15 mouse cellular contexts compared by ENCODE assay signal in the genomic region with DNA sequence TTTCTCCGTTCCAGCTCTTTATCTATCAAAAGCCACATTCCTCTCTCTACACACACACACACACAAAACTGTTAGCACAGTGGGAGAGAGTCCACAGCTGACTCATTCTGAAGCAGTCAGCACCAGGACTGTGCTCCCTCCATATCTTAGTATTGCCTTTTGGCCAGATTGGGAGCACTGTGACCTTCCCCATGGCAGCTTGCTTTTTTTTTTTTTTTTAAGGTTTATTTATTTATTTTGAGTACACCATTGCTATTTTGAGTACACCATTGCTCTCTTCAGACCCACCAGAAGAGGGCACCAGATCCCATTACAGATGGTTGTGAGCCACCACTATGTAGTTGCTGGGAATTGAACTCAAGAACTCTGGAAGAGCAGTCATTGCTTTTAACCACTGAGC. TPM values are rescaled to one million over a fixed set of nuclear protein-coding genes. Genes with fewer than 3 reads are reported as not detected.
DNase-seq lines count a peak whose midpoint lies in the region; ATAC-seq and TF ChIP-seq lines count a peak whose summit lies in the region.
"Had no signal": no experiment of that assay in that cellular context is flagged by ENCODE, and none has a peak within 500 bp of the region (broad histone marks: within the 10 kb centered on the region; RNA-seq: fewer than 3 reads in every experiment).

No protein-coding gene starts in this region.

- no peak overlapping the region for H3K4me2 ChIP-seq in intestine, postnatal 0 days (replicated peaks; ENCODE audit: low read depth)
- no peak overlapping the region for H3K4me2 ChIP-seq in intestine, embryonic 16.5 days (ENCODE audit: low read depth, low read length)
- H3K4me2 ChIP-seq: forebrain, embryonic 13.5 days; liver, embryonic 15.5 days had no signal

- peak; percentile 63 for DNase-seq in 3T3-L1 (ENCODE audit: low read depth, low spot score)
- peak; percentile 40 for DNase-seq in 416B (ENCODE audit: low read depth)
- peak; percentile 53 for DNase-seq in R1 (ENCODE audit: low read depth, low spot score)
- DNase-seq in embryo, embryonic 10.5 days (ENCODE audit: low spot score): no peak
- no peak for DNase-seq in left cerebral cortex, postnatal 10 days (ENCODE audit: extremely low spot score in 1 of 2, low spot score in 2 of 2)
- DNase-seq: cerebellum, adult 11-12 months; heart, postnatal 10 days; kidney, adult 9 months; layer of hippocampus, postnatal 36 days had no signal

- no peak overlapping the region; the same call in 1 of the 2 replicates for H3K27ac ChIP-seq in intestine, postnatal 0 days (ENCODE audit: low read depth, low read length)
- H3K27ac ChIP-seq in intestine, embryonic 16.5 days (ENCODE audit: low read length): no peak overlapping the region
- H3K27ac ChIP-seq: forebrain, embryonic 13.5 days; liver, embryonic 15.5 days had no signal

- ATAC-seq in intestine, postnatal 0 days: no peak
- ATAC-seq in intestine, embryonic 16.5 days: no peak
- no peak for ATAC-seq in frontal cortex, adult (ENCODE audit: low TSS enrichment)
- ATAC-seq: activated CD4-positive, CD25-positive, alpha-beta regulatory T cell, adult 4 months; forebrain, embryonic 13.5 days had no signal

- intact Hi-C loops in left cerebral cortex, postnatal 10 days (cut with DNase I): no loop called here

- WGBS in intestine, postnatal 0 days: 59% methylated on average over 1 of the region's 1 CpGs
- WGBS in intestine, embryonic 16.5 days: 72% methylated on average over 1 of the region's 1 CpGs

- H3K4me1 ChIP-seq in intestine, postnatal 0 days (replicated peaks; ENCODE audit: control insufficient read depth, insufficient read depth, low read length): no peaks in the 10 kb centered on the region
- no peaks in the 10 kb centered on the region for H3K4me1 ChIP-seq in intestine, embryonic 16.5 days (ENCODE audit: control insufficient read depth, insufficient read depth, low read length)
- H3K4me1 ChIP-seq: forebrain, embryonic 13.5 days had no signal

- peak; percentile 66 for TF ChIP-seq CTCF in intestine, postnatal 0 days (IDR thresholded peaks at IDR 0.05; ENCODE audit: low read depth)

- no peak overlapping the region for H3K9ac ChIP-seq in intestine, postnatal 0 days (ENCODE audit: low read depth, low read length)
- H3K9ac ChIP-seq in intestine, embryonic 16.5 days (ENCODE audit: low read depth, low read length): no peak overlapping the region
- H3K9ac ChIP-seq: forebrain, embryonic 13.5 days; liver, embryonic 15.5 days had no signal

- no peaks in the 10 kb centered on the region for H3K27me3 ChIP-seq in intestine, postnatal 0 days (replicated peaks; ENCODE audit: control insufficient read depth, insufficient read depth, low read length)
- no peaks in the 10 kb centered on the region for H3K27me3 ChIP-seq in intestine, embryonic 16.5 days (replicated peaks; ENCODE audit: control insufficient read depth, insufficient read depth, low read length)
- H3K27me3 ChIP-seq: forebrain, embryonic 13.5 days; liver, embryonic 15.5 days had no signal

- peaks cover 73% of the 10 kb centered on the region for H3K36me3 ChIP-seq in intestine, postnatal 0 days (ENCODE audit: control insufficient read depth, insufficient read depth)
- H3K36me3 ChIP-seq in intestine, embryonic 16.5 days (ENCODE audit: control insufficient read depth, insufficient read depth, low read length): peaks cover 12% of the 10 kb centered on the region

- H3K4me3 ChIP-seq in intestine, postnatal 0 days (ENCODE audit: low read depth, low read length): no peak overlapping the region
- no peak overlapping the region for H3K4me3 ChIP-seq in intestine, embryonic 16.5 days (ENCODE audit: low read length)
- H3K4me3 ChIP-seq: forebrain, embryonic 13.5 days; liver, embryonic 15.5 days had no signal

- no peaks in the 10 kb centered on the region for H3K9me3 ChIP-seq in intestine, postnatal 0 days (ENCODE audit: control insufficient read depth)
- no peaks in the 10 kb centered on the region for H3K9me3 ChIP-seq in intestine, embryonic 16.5 days (ENCODE audit: control insufficient read depth, low read length)
- H3K9me3 ChIP-seq: forebrain, embryonic 13.5 days; liver, embryonic 15.5 days had no signal

RNA-seq across cellular contexts. Expression of a gene that starts 16.2 kb away (rescaled TPM):
- polyA plus RNA-seq in intestine, postnatal 0 days (2015; fragmentation: Nextera tagmentation; extraction: Ambion mirVana): 28.1 and 32.7 TPM in 2 replicates
- polyA plus RNA-seq in intestine, embryonic 16.5 days (2015; fragmentation: Nextera tagmentation; extraction: Ambion mirVana): 68.2 and 72.2 TPM in 2 replicates
- total RNA-seq in left cerebral cortex, postnatal 10 days (2021): 10 to 100 TPM; 83.1 to 83.4 TPM

RNA-seq across cellular contexts. Expression of a gene that starts 24.8 kb away (rescaled TPM):
- polyA plus RNA-seq in intestine, postnatal 0 days (2015; fragmentation: Nextera tagmentation; extraction: Ambion mirVana): 113 and 116 TPM in 2 replicates
- polyA plus RNA-seq in intestine, embryonic 16.5 days (2015; fragmentation: Nextera tagmentation; extraction: Ambion mirVana): 123 and 129 TPM in 2 replicates
- total RNA-seq in left cerebral cortex, postnatal 10 days (2021): 10 to 100 TPM; 18.2 to 21.3 TPM

Comparison
In these comparisons a context has a peak if more than half of its experiments do, and no peak if none do; other contexts are left out.
1. DNase-seq: peak in 3T3-L1 (single experiment), 416B (single experiment) and R1 (single experiment); none in embryo, embryonic 10.5 days (single experiment) and left cerebral cortex, postnatal 10 days (0 of 2).